Mouse (Mus musculus) mammary gland, adult 2 months (tissue): ENCODE results near the gene Atp6v1c2. TPM values are rescaled to one million over a fixed set of nuclear protein-coding genes. Genes with fewer than 3 reads are reported as not detected.

ENCODE experiments used
- polyA plus RNA-seq: library from polyadenylated mRNA; depleted of rRNA; stranded (reverse); fragments of >200 nt; gene quantifications from 2 replicates; pipeline ENCODE4 v1.2.3, GENCODE M21; 2012; ENCODE audit warnings: low replicate concordance; rRNA removed

Atp6v1c2 gene
- polyA plus RNA-seq, result 0.26 and 2.2 TPM in 2 replicates

GRCm38 (mm10) chr12:17329259-17329658 lies at the start of gene Atp6v1c2:
Gene Atp6v1c2, minus strand, starts transcription at chr12:17329359.

DNA sequence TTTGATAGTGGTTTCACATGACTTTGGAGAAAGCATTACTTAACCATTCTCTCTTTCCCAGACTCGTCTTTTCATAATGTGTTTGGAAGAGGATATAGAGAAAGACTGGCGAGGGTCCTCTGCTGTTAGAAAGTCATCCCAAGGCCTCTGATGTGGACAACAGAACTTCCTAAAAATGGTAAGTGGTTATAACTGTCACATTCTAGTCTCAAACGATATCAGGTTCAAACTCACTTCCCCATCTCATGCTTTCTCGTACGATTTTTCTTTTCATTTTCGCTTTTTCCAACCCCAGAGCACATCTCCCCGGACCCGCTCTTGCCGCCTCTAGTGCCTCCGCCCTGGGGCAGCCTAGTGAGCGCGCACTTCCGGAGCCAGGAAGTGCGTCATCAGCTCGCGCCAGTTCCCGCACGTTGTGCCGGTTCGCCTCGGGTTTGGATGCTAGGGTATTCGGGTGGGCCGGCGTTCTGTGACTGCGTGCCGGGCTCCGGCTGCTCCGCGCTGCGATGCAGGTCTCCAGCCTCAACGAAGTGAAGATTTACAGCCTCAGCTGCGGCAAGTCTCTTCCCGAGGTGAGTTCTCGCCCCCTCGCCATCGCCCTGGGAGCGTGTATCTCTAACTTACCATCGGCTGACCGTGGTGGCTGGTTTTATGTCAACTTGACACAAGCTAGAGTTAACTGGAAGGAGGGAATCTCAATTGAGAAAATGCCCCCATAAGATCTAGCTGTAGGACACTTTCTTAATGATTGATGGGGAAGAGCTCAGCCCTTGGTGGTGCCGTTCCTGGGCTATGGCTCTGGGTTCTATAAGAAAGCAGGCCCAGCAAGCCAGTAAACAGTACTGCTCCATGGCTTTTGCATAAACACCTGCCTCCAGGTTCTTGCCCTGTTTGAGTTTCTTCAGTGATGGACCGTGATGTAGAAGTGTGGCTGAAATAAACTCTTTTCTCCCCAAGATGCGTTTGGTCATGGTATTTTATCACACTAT lies 19.2 kb upstream of the Atp6v1c2 start, which contains the start of gene Nol10:
TSS of gene Nol10 (plus strand) at position 411 of the 989 bp plus-strand sequence.

GRCm38 (mm10) chr12:17265971-17266672 lies 63.0 kb downstream of the Atp6v1c2 start, which contains the start of gene Pdia6:
Gene Pdia6, plus strand, starts transcription at chr12:17266545.

Other genes with a start within 250 kb of the Atp6v1c2 start
- gene Kcnf1, start 152.5 kb downstream of the Atp6v1c2 start, polyA plus RNA-seq, result 0.36 and 0.50 TPM in 2 replicates
- gene Pdia6, start 62.8 kb downstream of the Atp6v1c2 start, polyA plus RNA-seq, result 31.8 and 41.3 TPM in 2 replicates
- gene Nol10, start 19.1 kb upstream of the Atp6v1c2 start, polyA plus RNA-seq, result 3.5 and 3.6 TPM in 2 replicates
- gene Odc1, start 215.4 kb upstream of the Atp6v1c2 start, polyA plus RNA-seq, result 37.9 and 48.5 TPM in 2 replicates